Mouse (Mus musculus): ENCODE results near the gene St3gal2.
"Not testable (repeated sequence)": the region's sequence is repeated elsewhere in the genome, so short reads cannot be mapped to it uniquely, and the experiment has no call there.

St3gal2 gene

GRCm38 (mm10) chr8:110919341-110920031 is at the start of gene St3gal2:
TSS of gene St3gal2 (plus strand) at chr8:110919922.
- peak; percentile 89 for DNase-seq

- no peak for DNase-seq
Measured at GRCm38 (mm10) chr8:110870501-110870900, 49.2 kb upstream of the St3gal2 start.

DNA sequence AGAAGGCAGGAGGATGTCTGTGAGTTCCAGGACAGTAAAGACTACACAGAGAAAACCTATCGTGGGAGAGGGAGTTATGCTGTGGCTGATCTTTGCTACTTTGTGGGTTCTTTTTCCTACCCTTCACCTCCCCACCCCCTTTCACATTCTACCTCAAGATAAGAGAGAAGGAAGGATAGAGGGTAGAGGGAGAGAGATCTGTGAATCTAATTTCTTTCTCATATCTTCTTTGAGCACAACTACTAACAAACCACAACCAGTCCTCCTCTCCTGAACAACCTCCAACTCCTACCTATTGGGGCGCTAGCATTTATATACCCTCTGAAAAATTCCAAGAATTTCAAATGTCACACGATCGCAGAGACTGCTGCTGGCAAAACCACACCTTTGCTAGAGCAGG is 41.9 kb upstream of the St3gal2 start:
- no peak for DNase-seq

DNA sequence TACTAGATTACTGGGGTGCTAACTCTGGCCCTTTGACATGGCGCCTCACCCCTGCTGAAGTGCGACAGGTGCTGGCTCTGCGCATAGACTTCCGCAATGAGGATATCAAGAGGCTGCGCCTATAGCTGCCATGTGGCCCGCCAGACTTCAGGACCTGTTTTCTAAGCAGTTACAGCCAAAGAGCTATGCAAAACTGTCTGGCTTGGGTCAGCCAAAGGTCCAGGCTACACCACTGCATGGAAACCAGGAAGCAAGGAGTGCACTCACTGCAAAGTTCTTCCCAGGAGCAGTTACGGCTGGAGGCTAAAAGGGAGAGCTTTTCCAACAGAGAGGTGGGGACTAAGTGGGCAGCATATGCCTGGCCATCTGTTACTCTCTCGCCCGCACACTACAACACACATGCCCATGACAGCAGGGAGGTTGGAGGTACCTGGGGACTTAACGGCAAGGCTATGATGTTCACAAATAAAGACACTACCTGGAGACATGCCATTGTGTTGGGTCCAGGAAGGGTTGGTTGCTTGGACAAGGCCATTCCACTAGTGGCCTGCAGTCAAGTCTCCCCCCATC is 37.9 kb upstream of the St3gal2 start:
- DNase-seq: no peak

DNA sequence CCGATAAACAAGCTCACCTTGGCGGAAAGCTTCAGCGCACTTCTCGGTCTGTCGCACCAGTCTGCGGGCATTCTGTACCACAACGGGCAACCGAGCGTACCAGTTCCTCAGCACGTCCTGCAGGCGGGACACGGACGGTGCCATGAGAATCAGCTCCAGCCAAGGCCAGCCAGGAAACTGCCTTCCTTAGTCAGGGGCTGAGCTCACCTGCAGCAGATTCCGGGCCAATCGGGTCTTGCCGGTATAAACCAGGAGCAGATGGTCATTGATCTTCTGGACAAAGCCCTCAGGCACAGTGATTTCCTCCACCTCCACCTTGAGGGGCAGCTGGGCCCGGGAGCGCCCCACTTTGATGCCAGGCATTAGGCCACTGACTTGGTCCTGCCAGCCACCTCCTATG is 35.9 kb upstream of the St3gal2 start:
- no peak for DNase-seq

- no peak for DNase-seq
Measured at GRCm38 (mm10) chr8:110886634-110887033, 33.1 kb upstream of the St3gal2 start.

- DNase-seq: no peak
Measured at GRCm38 (mm10) chr8:110887551-110887950, 32.2 kb upstream of the St3gal2 start.

DNA sequence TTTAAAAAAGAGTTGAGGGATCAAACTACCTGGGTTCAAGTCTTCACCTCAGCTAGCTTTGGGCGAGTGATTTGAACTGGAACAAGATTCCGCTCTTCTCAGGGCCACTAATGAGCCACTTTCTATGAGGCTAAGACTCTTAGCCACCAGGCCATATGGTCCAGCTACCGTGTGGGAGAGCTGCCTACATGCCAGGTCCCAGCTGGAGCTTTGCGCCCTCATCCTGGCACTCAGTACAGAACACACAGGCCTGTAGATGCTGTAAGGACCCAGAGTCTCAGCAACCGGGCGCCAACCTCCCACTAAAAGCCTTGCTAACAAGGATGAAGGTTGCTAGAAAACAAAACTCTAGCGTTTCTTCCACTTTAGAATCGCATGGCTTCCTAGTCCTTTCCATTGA is 31.3 kb upstream of the St3gal2 start:
- DNase-seq: no peak

DNA sequence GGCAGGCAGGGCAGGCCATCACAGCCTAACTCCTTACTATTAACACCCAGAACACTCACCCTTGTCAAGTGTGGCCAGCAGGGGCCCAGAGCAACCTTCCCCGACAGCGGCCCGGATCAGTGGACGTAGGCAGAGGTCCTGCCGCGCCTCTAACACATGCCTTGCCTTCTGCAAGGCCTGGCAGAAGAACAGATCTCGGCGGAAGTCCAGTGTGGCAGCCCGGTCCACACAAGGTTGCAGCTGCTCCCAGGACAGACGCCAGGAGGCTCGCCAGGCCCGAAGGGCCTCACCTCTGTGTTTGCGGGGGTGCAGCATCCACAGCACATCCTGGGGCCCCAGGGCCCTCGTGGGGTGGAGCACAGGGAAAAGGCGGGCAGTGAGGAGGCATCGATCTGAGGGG is 30.9 kb upstream of the St3gal2 start:
- DNase-seq: no peak

DNA sequence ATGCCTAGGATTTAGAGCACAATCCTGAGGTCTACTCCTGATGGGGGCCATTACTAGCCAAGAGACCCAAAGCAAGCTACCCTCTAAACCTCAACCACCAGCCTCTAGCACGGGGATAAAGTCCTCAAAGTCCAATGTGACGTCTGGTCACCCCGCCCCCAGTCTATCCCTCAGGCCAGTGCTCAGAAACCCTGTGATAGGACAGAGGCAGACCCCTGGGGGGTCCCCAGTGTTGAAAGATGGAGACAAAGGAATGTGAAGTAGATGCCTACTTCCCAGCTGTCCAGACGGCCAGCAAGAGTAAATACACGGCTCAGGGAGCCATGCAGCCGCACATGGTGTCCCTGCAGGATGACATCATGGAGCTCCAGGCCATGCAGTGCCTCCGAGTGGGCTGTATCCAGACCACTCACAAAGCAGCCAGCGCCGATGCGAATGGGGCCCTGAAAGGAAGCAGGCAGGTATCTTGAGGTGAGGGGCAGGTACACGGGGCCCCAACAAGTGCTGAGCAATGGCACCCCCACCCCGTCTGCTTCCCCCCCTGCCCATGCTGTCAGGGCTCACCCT is 29.7 kb upstream of the St3gal2 start:
- no peak for DNase-seq

- no peak for DNase-seq
Measured at GRCm38 (mm10) chr8:110892040-110892439, 27.7 kb upstream of the St3gal2 start.

- no peak for DNase-seq
Measured at GRCm38 (mm10) chr8:110892913-110893312, 26.8 kb upstream of the St3gal2 start.

DNA sequence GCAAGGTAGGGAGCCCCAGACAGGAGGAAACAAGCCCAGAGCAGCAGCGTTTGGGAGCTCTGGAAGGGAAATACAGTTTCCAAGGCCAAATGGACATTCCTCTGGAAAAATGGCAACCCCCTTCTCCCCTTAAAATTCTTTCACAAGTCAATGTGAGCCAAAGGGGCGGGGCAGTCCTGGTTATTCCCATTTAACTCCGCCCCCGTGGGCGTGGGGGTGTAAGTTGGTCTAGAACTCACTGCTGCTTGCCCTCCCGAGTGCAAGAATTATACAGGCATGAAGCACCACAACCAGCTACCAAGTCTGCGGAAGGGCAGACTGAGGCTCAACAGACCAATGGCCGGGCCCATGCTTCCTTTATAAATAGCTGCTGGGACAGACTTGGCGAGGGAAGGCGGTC is 24.9 kb upstream of the St3gal2 start:
- DNase-seq: no peak

DNA sequence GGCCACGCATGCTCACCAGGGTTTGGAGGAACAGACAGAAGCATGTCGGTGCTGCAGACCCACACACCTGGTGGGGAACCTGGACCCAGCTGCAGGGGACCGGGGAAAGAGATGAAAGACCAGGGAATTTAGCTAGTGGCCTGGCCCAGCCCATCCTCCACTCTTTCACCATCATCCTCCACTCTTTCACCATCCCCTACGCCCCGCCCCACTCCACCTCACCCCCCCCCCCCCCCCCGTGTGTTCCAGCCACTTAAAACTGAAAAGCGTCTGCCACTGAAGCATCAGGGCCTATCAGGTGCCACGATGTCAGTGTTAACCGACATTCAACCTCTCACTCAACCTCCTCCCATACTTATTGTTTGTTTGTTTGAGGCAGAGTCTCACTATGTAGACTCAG is 24.5 kb upstream of the St3gal2 start:
- no peak for DNase-seq

DNA sequence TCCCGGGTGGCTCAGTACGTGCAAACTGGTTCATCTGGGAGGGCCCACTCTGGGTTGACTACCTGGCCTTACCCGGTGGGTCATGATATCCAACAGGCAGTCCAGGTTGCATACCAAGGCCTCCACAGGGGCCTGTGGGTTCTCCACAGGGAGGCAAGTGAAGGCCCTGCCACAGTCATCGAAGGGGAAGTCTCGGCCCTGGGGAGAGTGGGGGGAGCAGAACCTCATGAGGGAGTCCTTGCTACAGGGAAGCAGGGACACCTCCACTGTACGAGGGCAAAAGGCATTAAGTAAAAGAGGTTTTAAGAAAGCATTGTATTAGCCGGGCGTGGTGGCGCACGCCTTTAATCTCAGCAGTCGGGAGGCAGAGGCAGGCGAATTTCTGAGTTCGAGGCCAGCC is 23.9 kb upstream of the St3gal2 start:
- no peak for DNase-seq

- DNase-seq: no peak
Measured at GRCm38 (mm10) chr8:110897495-110897894, 22.2 kb upstream of the St3gal2 start.

- no peak for DNase-seq
Measured at GRCm38 (mm10) chr8:110901056-110901455, 18.7 kb upstream of the St3gal2 start.

DNA sequence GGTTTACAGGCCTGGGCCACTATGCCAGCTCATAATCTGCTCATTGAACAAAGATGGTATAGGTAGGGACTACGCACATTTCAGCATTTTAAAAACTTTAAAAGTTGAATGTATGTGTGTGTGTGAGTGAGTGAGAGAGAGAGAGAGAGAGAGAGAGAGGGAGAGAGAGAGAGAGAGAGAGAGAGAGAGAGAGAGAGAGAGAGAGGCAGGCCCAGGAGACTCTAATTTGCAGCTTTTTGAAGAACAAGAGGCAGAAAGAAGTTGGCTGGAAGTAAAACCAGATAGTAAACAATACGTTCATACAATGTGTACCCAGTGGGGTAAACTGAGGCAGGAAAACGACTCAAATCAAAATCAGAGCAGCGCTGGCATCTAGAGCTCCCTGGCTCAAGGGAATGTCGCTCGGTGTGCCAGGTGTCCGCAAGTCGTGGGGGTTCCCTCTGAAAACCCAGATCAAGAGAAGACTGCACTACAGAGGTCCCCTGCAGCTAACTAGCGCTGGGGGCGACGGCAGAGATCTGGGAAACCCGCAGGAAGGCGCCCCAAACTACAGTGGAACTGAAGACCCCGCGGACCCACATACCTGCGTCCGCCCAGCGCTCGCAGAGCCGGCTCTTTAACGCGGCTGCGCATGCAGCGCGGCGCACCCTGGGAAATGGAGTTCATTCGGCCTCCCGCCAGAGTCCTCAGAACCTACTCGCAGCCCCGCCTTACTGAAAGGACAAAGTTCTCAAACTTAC is 17.7 kb upstream of the St3gal2 start, which contains the start of gene Fuk:
TSS of gene Fuk (minus strand) at position 650 of the 740 bp plus-strand sequence.
- DNase-seq: peak; percentile 92

DNA sequence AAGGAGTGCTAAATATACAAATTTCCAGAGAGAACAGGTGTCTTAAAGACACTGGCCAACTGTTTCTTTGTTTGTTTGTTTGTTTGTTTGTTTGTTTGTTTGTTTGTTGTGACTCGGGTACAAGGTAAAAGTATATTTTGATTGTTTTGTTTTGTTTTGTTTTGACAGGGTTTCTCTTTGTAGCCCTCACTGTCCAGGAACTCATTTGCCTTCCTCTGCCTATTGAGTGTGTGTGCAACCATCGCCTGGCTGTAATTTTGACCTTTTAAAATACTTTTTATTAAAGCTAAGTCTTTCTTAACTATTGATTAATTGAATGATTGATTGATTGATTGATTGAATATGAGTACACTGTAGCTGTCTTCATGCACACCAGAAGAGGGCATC is 17.1 kb upstream of the St3gal2 start:
- DNase-seq: no peak

- no peak for DNase-seq
Measured at GRCm38 (mm10) chr8:110905404-110905803, 14.3 kb upstream of the St3gal2 start.

GRCm38 (mm10) chr8:110906682-110907081 is 13.0 kb upstream of the St3gal2 start:
- DNase-seq: no peak

GRCm38 (mm10) chr8:110909850-110910249 is 9.9 kb upstream of the St3gal2 start:
- not testable (repeated sequence) for DNase-seq

Data from kidney, adult 9 months (tissue).